Mouse (Mus musculus) lung, adult 2 months (tissue): Measurements from ENCODE around the gene Topors.

Experiments
- CTCF ChIP-seq: fragments of 200-500 bp; IDR thresholded peaks from 2 replicates; pipeline ENCODE4 v1.5.1; 2011; ENCODE audit warnings: mild to moderate bottlenecking, low read length, control low read depth; ENCODE audit not compliant: insufficient read depth
- POLR2A ChIP-seq: fragments of 200-500 bp; IDR thresholded peaks from 2 replicates; pipeline ENCODE4 v1.6.1; 2011; ENCODE audit warnings: low read depth, mild to moderate bottlenecking, control low read depth, low read length, borderline replicate concordance; ENCODE audit errors: extremely low read depth

DNA sequence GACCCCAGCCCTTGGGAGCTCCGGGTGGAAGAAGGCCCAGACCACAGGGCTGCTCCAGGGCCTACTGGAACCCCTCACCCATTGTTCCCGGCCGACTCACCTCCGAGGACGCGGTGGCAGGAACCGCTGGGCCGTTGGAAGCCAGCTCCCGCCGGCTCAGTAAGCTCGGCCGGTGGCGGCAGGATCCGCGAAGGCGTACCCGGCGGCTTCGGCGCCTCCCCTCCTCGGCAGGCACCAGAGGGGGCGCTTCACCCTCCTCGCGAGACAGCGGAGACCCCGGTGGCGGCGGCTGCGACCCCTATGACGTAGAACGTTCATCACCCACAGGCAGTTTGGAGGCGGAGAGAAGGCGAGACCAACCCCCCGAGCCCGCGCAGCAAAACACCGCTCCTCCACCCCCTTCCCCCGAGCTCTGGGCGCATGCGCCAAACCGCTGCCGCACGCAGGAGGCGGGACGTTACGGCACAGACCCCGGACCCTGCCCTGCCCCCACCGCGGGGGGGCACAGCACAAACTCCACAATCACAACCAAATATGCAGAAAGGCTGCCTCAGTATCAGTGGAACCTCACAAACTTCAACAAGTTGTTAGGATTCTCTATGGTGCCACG, 1.3 kb downstream of the Topors start:
- no peak for TF ChIP-seq CTCF
- TF ChIP-seq POLR2A: 0 out of 2 replicates have a peak, but pooled peaks have one; percentile 54
